Mouse (Mus musculus) heart, embryonic 16.5 days (tissue): ENCODE data around the gene Smcr8. TPM values are rescaled to one million over a fixed set of nuclear protein-coding genes. Genes with fewer than 3 reads are reported as not detected.

Experiments used
- ATAC-seq: fragments of 200-750 bp; cut with Nextera tagmentation; replicated peaks from 2 replicates; pipeline ENCODE4 v1.8.0; 2017; ENCODE audit warnings: moderate number of reproducible peaks; ENCODE audit not compliant: insufficient read depth, low FRiP score; ENCODE audit errors: extremely low read depth
- H3K27ac ChIP-seq: fragments of 300-500 bp; sonication (generic); 2 replicates; pipeline ENCODE4 v1.5.1; 2014; ENCODE audit warnings: mild to moderate bottlenecking, low read length, control low read depth, moderate library complexity
- H3K27me3 ChIP-seq: fragments of 300-500 bp; sonication (generic); 2 replicates; pipeline ENCODE4 v1.6.1; 2014; ENCODE audit warnings: low read length, mixed read lengths; ENCODE audit not compliant: control insufficient read depth, insufficient read depth
- H3K36me3 ChIP-seq: fragments of 300-500 bp; sonication (generic); 2 replicates; pipeline ENCODE4 v1.6.1; 2014; ENCODE audit not compliant: control insufficient read depth, insufficient read depth
- H3K4me1 ChIP-seq: fragments of 300-500 bp; sonication (generic); 2 replicates; pipeline ENCODE4 v1.6.1; 2014; ENCODE audit warnings: low read length, mixed read lengths; ENCODE audit not compliant: control insufficient read depth, insufficient read depth
- H3K4me2 ChIP-seq: fragments of 300-500 bp; sonication (generic); 2 replicates; pipeline ENCODE4 v1.6.1; 2014; ENCODE audit warnings: low read depth, mild to moderate bottlenecking, control low read depth, low read length
- H3K4me3 ChIP-seq: fragments of 300-500 bp; sonication (generic); 2 replicates; pipeline ENCODE4 v1.5.1; 2014; ENCODE audit warnings: mild to moderate bottlenecking, control low read depth, low read length
- H3K9ac ChIP-seq: fragments of 300-500 bp; sonication (generic); 2 replicates; pipeline ENCODE4 v1.6.1; 2014; ENCODE audit warnings: low read length, control low read depth
- H3K9me3 ChIP-seq: fragments of 300-500 bp; sonication (generic); replicated peaks from 2 replicates; pipeline ENCODE4 v1.6.1; 2016; ENCODE audit warnings: low read length; ENCODE audit not compliant: control insufficient read depth
- WGBS: fragments of 180-500 bp; shearing (Covaris S2); extraction: QIAGEN DNeasy Blood & Tissue Kit; methylation state at CpG from one replicate; pipeline ENCODE4 v1.1.7; 2014; 5-methylcytosine and 5-hydroxymethylcytosine counted together
- polyA plus RNA-seq: library from polyadenylated mRNA; unstranded; fragments of >200 nt; fragmentation: Nextera tagmentation; extraction: Ambion mirVana; gene quantifications from 2 replicates; pipeline ENCODE4 v1.2.1, GENCODE M21; 2015

Gene Smcr8
- polyA plus RNA-seq, 1 experiment from 2014 or later = 4.3 TPM

DNA sequence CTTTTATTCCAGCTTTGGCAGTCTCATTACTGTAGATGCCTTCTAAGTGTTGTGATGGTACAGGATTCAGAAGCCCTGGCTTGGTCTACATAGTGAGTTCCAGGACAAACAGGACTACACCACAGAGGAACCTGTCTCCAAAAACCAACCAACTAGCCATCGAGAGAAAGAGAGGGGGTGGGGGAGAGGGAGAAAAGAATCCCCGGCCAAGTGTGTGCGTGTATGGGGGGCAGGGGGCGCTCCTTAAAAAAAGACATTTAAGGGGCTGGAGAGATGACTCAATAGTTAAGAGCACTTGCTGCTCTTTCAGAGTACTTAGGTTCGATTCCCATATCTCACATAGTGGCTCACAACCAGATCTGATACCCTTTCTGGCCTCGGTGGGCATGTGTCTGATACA lies 1.7 kb upstream of the Smcr8 start:
- Histone ChIP-seq H3K36me3 (peaks cover 3% of the 10 kb centered on the region; the same call in 1 of the 2 replicates), H3K4me2 (peak overlapping the region; percentile 71), H3K4me3 (peak overlapping the region; percentile 75), H3K27ac (no peak overlapping the region), H3K27me3 (no peaks in the 10 kb centered on the region), H3K4me1 (peaks cover 42% of the 10 kb centered on the region), H3K9me3 (no peaks in the 10 kb centered on the region), H3K9ac (peak overlapping the region; percentile 6; the same call in 1 of the 2 replicates)
- 49% methylated on average over 6 of the region's 6 CpGs for WGBS
- ATAC-seq = no peak

- 4% methylated on average over 17 of the region's 17 CpGs for WGBS
- Histone ChIP-seq H3K27me3 (no peaks in the 10 kb centered on the region), H3K9ac (peak overlapping the region; percentile 78), H3K27ac (peak overlapping the region; percentile 90), H3K9me3 (no peaks in the 10 kb centered on the region), H3K36me3 (peaks cover 3% of the 10 kb centered on the region; the same call in 1 of the 2 replicates), H3K4me3 (peak overlapping the region; percentile 75), H3K4me2 (peak overlapping the region; percentile 71), H3K4me1 (peaks cover 49% of the 10 kb centered on the region)
- no peak for ATAC-seq
Measured at GRCm38 (mm10) chr11:60776107-60776828, 1.1 kb upstream of the Smcr8 start.

- Histone ChIP-seq H3K27ac (peak overlapping the region; percentile 90), H3K36me3 (peaks cover 3% of the 10 kb centered on the region; the same call in 1 of the 2 replicates), H3K4me2 (peak overlapping the region; percentile 71), H3K4me1 (peaks cover 62% of the 10 kb centered on the region), H3K9me3 (no peaks in the 10 kb centered on the region), H3K9ac (peak overlapping the region; percentile 78), H3K4me3 (peak overlapping the region; percentile 75), H3K27me3 (no peaks in the 10 kb centered on the region)
- 19% methylated on average over 16 of the region's 16 CpGs for WGBS
- no peak for ATAC-seq
Measured at GRCm38 (mm10) chr11:60777801-60778370, 562 bp downstream of the Smcr8 start.

GRCm38 (mm10) chr11:60779673-60780189 lies 2.4 kb downstream of the Smcr8 start:
- ATAC-seq = no peak
- 84% methylated on average over 10 of the region's 10 CpGs for WGBS
- no peaks in the 10 kb centered on the region for H3K27me3 ChIP-seq
- peak overlapping the region; percentile 60; the same call in 1 of the 2 replicates for H3K9ac ChIP-seq
- peak overlapping the region; percentile 40 for H3K4me3 ChIP-seq
- no peak overlapping the region for H3K27ac ChIP-seq
- H3K9me3 ChIP-seq = no peaks in the 10 kb centered on the region
- peaks cover 14% of the 10 kb centered on the region; the same call in 1 of the 2 replicates for H3K36me3 ChIP-seq
- peak overlapping the region; percentile 64 for H3K4me2 ChIP-seq
- H3K4me1 ChIP-seq = peaks cover 62% of the 10 kb centered on the region

DNA sequence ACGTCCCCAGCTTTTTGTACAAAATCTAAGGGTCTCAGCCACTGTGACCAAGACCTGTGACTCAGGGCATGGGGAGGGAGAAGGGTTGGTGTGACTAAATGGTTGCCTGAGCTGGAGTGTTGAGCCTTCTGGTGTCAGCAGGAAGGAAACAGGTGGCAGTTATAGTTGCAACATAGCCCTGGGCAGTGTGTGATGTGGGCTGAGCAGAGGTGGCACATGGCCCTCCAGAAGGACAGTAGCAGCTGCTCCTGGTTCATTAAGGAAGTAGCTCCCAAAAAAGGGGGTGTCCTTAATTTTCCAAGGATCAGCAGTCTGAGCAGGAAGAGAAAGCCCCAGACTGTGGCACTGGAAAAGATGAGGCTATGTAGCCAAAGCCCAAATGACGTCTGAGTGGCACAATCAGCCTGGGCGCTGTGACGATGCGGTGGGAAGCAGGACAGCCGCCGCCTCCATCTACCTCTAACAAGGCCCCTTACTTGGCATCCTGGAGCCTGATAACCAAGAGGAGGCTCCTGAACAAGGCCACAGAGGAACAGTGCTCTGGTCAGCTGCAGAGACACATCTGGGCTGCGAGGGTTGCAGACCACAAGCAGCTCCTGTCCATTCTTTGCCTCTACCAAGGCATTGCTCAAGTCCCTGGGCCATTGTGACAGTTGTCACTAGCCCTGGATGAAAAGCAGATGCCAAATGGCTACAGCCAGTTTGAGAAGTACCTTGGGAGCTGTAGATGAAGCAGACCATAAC lies 7.0 kb downstream of the Smcr8 start:
- no peaks in the 10 kb centered on the region for H3K9me3 ChIP-seq
- no peak for ATAC-seq
- no peak overlapping the region for H3K9ac ChIP-seq
- no peak overlapping the region for H3K4me3 ChIP-seq
- peaks cover 39% of the 10 kb centered on the region for H3K36me3 ChIP-seq
- no peak overlapping the region for H3K4me2 ChIP-seq
- H3K27ac ChIP-seq = no peak overlapping the region
- H3K27me3 ChIP-seq = no peaks in the 10 kb centered on the region
- 80% methylated on average over 8 of the region's 8 CpGs for WGBS
- H3K4me1 ChIP-seq = peaks cover 32% of the 10 kb centered on the region

- Histone ChIP-seq H3K36me3 (peaks cover 53% of the 10 kb centered on the region), H3K4me1 (peaks cover under 1% of the 10 kb centered on the region; the same call in 1 of the 2 replicates), H3K4me2 (no peak overlapping the region), H3K9me3 (no peaks in the 10 kb centered on the region), H3K9ac (no peak overlapping the region), H3K4me3 (no peak overlapping the region), H3K27ac (no peak overlapping the region), H3K27me3 (no peaks in the 10 kb centered on the region)
- ATAC-seq = no peak
- 69% methylated on average over 1 of the region's 1 CpGs for WGBS
Measured at GRCm38 (mm10) chr11:60787595-60787994, 10.3 kb downstream of the Smcr8 start.

DNA sequence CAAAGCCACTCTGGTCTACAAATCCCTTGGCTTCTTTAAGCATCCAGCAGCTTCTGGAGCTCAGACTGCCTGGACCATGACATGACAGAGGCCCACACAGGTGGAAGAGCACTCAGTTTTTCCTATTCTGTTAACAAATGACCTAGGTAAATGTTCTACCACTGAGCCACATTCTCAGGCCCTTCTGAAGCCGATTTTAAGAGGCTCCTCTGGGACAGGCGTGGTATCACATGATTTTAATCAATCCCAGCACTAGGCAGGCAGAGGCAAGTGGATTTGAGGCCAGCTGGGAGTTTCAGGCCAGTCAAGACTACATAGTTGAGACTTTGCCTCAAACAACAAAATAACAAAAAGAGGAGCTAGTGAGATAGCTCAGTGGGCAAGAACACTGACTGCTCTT lies 13.1 kb downstream of the Smcr8 start:
- whole genome bisulfite sequencing = 65% methylated on average over 2 of the region's 2 CpGs
- Histone ChIP-seq H3K9ac (no peak overlapping the region), H3K27ac (no peak overlapping the region), H3K27me3 (no peaks in the 10 kb centered on the region), H3K9me3 (no peaks in the 10 kb centered on the region), H3K4me1 (no peaks in the 10 kb centered on the region), H3K36me3 (peaks cover 48% of the 10 kb centered on the region), H3K4me2 (no peak overlapping the region), H3K4me3 (no peak overlapping the region)
- ATAC-seq = no peak

GRCm38 (mm10) chr11:60796342-60796741 lies 19.0 kb downstream of the Smcr8 start:
- peaks cover 5% of the 10 kb centered on the region; the same call in 1 of the 2 replicates for H3K4me1 ChIP-seq
- no peaks in the 10 kb centered on the region for H3K27me3 ChIP-seq
- H3K36me3 ChIP-seq = peaks cover 38% of the 10 kb centered on the region
- no peak overlapping the region for H3K4me3 ChIP-seq
- 0 out of 2 replicates have a peak overlapping the region, but pooled peaks have one; percentile 44 for H3K27ac ChIP-seq
- no peaks in the 10 kb centered on the region for H3K9me3 ChIP-seq
- ATAC-seq = no peak
- no peak overlapping the region for H3K9ac ChIP-seq
- whole genome bisulfite sequencing = 76% methylated on average over 11 of the region's 11 CpGs
- no peak overlapping the region for H3K4me2 ChIP-seq
